Mouse (Mus musculus) kidney, embryonic 16.5 days (tissue): ENCODE measurements around the gene C130073F10Rik. TPM values are rescaled to one million over a fixed set of nuclear protein-coding genes. Genes with fewer than 3 reads are reported as not detected.
"Not testable (repeated sequence)": the region's sequence is repeated elsewhere in the genome, so short reads cannot be mapped to it uniquely, and the experiment has no call there.

Experiments
- ATAC-seq: fragments of 200-750 bp; cut with Nextera tagmentation; 2 replicates; pipeline ENCODE4 v1.8.0; 2017; ENCODE audit warnings: moderate TSS enrichment; ENCODE audit not compliant: low FRiP score, low TSS enrichment
- H3K27ac ChIP-seq: fragments of 300-500 bp; sonication (generic); 2 replicates; pipeline ENCODE4 v1.5.1; 2014; ENCODE audit warnings: low read length
- H3K27me3 ChIP-seq: fragments of 300-500 bp; sonication (generic); 2 replicates; pipeline ENCODE4 v1.6.1; 2014; ENCODE audit warnings: low read length, control low read depth, mixed read lengths; ENCODE audit not compliant: insufficient read depth
- H3K36me3 ChIP-seq: fragments of 300-500 bp; sonication (generic); 2 replicates; pipeline ENCODE4 v1.6.1; 2014; ENCODE audit warnings: low read length, control low read depth, mixed read lengths; ENCODE audit not compliant: insufficient read depth
- H3K4me1 ChIP-seq: fragments of 300-500 bp; sonication (generic); 2 replicates; pipeline ENCODE4 v1.6.1; 2014; ENCODE audit warnings: low read length, control low read depth, mixed read lengths; ENCODE audit not compliant: insufficient read depth
- H3K4me2 ChIP-seq: fragments of 300-500 bp; sonication (generic); replicated peaks from 2 replicates; pipeline ENCODE4 v1.6.1; 2014; ENCODE audit warnings: low read depth, low read length
- H3K4me3 ChIP-seq: fragments of 300-500 bp; sonication (generic); 2 replicates; pipeline ENCODE4 v1.5.1; 2014; ENCODE audit warnings: mild to moderate bottlenecking, low read length
- H3K9ac ChIP-seq: fragments of 300-500 bp; sonication (generic); replicated peaks from 2 replicates; pipeline ENCODE4 v1.6.1; 2014; ENCODE audit warnings: low read length
- H3K9me3 ChIP-seq: fragments of 300-500 bp; sonication (generic); 2 replicates; pipeline ENCODE4 v1.6.1; 2016; ENCODE audit warnings: low read length, control low read depth
- whole genome bisulfite sequencing: fragments of 180-500 bp; shearing (Covaris S2); extraction: QIAGEN DNeasy Blood & Tissue Kit; methylation state at CpG from one replicate; pipeline ENCODE4 v1.1.7; 2014; 5-methylcytosine and 5-hydroxymethylcytosine counted together
- polyA plus RNA-seq: library from polyadenylated mRNA; unstranded; fragments of >200 nt; fragmentation: Nextera tagmentation; extraction: Ambion mirVana; gene quantifications from 2 replicates; pipeline ENCODE4 v1.2.1, GENCODE M21; 2015

C130073F10Rik gene
- polyA plus RNA-seq, 1 experiment from 2014 or later, result not detected

DNA sequence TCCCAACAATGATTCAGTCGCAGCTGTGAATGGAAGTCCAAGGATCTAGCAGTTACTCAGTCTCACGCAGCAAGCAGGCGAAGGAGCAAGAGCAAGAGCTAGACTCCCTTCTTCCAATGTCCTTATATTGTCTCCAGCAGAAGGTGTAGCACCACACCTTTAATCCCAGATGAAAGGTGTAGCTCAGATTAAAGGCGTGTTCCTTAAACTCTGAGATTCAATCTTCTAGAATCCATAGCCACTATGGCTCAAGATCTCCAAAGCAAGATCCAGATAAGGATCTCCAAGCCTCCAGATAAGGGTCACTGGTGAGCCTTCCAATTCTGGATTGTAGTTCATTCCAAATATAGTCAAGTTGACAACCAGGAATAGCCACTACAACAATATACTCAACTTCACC, 49.7 kb downstream of the C130073F10Rik start, which contains the start of gene B020004J07Rik:
Gene B020004J07Rik, minus strand, starts transcription at position 101 of the 400 bp plus-strand sequence.
- WGBS, result 89% methylated on average over 2 of the region's 4 CpGs
- H3K9ac ChIP-seq, H3K27me3 ChIP-seq, H3K4me1 ChIP-seq, ATAC-seq, H3K4me3 ChIP-seq, H3K36me3 ChIP-seq, H3K4me2 ChIP-seq, H3K9me3 ChIP-seq, H3K27ac ChIP-seq: not testable (repeated sequence)

Other genes starting within 250 kb of the C130073F10Rik start
- gene Leprot, start 246.1 kb downstream of the C130073F10Rik start, polyA plus RNA-seq, result 98.6 and 104 TPM in 2 replicates
- 5.5 TPM in 2 replicates for gene Lepr, start 176.4 kb downstream of the C130073F10Rik start, polyA plus RNA-seq
- not detected in 2 replicates for gene B020004J07Rik, start 49.8 kb downstream of the C130073F10Rik start, polyA plus RNA-seq
- gene Gm12800, start 15.3 kb upstream of the C130073F10Rik start, polyA plus RNA-seq, result not detected in 2 replicates
- gene Gm12794, start 46.6 kb upstream of the C130073F10Rik start, polyA plus RNA-seq, result not detected in 2 replicates
- gene Gm12790, start 87.3 kb upstream of the C130073F10Rik start, polyA plus RNA-seq, result not detected in 2 replicates
- not detected in 2 replicates for gene Gm12789, start 92.8 kb upstream of the C130073F10Rik start, polyA plus RNA-seq
- 13.4 and 15.5 TPM in 2 replicates for gene Pde4b, start 193.8 kb upstream of the C130073F10Rik start, polyA plus RNA-seq